Mouse (Mus musculus) right cerebral cortex, adult 18-20 months (tissue): Measurements from ENCODE around the gene Adamtsl2.

ENCODE experiments used
- DNase-seq: peaks from one replicate; pipeline ENCODE4 v3.0.0; 2022; ENCODE audit warnings: mixed read lengths

The Adamtsl2 gene

DNA sequence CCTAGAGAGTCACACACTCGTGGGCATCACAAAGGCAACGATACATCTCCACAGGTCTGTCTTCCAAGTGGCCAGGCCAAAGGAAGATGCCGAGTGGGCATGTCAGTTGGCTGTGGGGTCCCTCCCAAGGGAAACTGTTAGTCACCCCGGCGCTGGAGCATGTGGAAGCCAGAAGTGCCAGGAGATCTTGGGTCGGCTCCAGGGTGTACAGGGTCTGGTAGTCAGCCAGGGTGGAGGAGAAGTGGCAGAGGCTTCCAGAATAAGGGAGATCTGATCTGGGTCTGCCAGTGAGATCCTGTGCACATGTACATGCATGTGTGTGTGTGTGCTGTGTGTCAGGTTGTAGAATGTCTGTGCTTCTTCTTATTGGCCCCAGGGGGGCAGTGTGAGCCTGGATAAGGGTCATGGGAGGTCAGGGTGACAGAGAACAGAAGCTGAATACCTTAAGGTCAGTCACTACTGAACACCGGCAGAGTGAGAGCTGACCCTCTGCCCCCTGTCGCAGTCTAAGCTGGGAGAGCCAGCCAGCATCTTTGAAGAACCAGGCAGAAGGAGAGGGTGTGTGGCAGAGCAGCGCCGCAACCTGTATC lies 1.4 kb upstream of the Adamtsl2 start:
- no peak for DNase-seq

DNA sequence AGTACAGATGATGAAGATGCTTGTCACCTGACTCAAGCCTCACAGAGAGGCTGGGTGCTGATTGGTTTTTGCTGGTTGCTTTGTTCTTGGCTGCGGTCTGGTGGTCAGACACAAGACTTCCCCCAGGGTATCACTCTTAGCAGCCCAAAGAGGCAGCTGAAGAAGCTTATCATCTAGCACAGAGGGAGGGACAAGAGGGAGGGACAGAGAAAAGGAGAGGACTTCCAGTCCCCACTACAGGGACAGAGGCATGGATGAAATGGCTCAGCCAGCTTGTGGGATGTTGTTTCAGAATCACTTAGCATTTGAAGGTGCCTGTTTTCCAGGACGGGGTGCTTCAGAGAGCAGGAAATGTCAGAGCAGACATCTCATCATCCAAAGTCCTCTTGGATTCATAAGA lies 867 bp upstream of the Adamtsl2 start:
- DNase-seq = no peak

DNA sequence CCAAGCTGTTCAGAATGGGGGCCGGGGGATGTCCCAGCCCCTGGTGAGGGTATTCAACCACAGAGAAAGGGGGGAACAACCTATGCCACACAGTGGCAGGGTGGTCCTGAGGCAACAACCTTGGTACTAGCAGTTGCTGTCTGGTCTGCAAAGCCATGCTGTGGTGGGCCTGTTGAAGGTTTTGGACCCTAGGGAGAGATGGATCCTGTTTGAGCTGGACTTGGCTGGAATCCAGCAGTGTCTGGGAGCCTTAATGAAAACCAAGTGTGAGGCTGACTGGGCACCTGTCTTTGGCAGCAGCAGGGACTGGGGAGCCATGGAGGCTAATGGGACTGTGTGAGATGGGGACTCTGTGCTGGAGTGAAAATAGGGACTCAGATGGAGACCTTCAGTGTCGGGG lies 470 bp downstream of the Adamtsl2 start:
- DNase-seq = no peak

DNA sequence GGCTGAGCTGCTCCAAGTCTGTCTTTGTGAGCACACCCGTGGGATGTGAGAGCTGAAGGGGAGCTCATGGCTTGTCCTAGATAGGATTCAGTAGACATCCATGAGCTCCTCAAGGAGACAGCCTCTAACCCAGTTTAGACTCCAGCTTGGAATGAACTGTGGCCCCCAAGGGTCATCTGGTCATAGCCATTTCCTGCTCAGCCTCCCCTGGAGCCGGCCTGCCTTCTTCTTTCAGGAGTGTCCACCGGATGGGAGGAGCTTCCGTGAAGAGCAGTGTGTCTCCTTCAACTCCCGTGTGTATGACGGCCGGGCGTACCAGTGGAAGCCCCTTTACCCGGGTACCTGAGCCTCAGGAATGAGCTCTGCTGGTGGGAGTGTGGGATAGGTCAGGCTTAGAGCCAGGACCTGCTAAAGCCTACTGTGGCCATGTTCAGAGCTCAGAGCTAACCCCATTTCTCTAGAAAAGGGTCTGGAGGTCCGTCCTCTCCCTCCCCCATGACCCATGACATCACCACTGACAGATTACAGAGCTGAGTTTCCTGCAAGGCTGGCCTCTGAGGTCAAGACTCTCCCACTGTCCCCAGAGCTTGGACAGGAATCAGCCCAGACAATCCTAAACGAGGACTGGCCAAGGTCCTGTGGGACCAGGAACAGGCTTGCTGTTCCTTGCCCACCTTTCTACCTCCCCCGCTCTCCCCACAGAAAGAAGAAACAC lies 4.7 kb downstream of the Adamtsl2 start:
- DNase-seq = no peak

DNA sequence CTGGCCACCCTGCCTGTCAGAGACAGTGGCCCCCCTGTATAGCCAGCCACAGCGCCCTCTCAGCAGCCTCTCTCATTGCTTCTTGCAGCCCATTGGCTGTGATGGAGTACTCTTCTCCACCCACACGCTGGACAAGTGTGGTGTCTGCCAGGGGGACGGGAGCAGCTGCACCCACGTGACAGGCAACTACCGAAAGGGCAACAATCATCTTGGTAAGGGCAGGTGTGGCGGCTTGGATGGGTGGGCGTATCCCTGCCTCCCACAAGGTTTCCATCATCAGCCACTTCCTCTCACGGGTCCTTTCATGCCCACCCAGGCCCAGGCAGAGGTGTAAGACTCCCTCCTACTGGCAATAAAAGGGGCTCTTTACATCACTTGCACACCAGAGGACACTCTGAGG lies 5.8 kb downstream of the Adamtsl2 start:
- DNase-seq = no peak

- DNase-seq = no peak
These were observed 6.6 kb downstream of the Adamtsl2 start for GRCm38 (mm10) chr2:27085801-27086200.

GRCm38 (mm10) chr2:27086483-27087010 lies 7.4 kb downstream of the Adamtsl2 start:
- DNase-seq = no peak

DNA sequence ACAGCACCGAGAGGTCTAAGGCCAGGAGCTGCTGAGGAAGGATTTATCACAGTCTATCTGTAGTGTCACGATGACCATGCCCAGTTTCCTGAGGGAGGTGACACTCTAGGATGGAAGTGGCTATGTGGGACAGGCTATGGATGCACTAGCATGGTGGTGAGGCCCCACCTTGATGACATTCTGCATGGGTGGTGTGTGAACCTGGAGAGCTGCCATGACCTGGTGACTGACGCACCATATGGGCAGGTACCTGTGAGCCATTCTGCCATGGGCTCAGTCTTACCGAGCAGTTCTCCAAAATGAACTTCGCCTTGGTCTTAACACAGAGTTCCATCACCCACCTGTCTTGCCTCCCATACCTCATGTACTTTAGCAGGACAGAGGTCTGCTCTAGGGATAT lies 8.4 kb downstream of the Adamtsl2 start:
- no peak for DNase-seq

DNA sequence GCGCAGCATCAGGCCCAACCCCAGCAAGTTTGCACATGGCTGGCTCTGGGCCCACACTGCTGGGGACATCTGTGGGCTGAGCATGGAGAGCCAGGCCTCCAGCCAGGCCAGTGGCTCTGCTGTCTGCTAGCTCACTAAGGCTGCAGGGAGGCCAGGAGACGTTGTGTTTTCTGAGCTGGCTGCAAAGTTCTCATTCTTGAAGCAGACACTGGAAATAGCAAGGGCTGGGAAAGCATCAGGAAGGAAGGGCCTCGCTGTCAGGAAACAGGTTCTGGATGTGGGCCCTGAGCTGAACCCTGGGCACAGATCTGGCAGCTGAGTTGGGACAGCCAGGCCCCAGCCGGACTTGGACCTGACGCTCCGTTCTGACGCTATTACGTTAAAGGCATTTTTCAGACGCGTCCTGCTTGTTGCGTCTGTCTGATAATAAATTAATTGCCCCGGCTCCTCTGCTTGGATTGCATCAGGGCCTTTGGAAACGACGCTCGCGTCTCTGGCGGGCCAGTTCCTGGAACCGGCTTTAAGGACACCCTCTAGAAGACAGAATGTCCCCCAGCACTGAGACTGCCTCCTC lies 9.0 kb downstream of the Adamtsl2 start:
- no peak for DNase-seq

GRCm38 (mm10) chr2:27088700-27089099 lies 9.5 kb downstream of the Adamtsl2 start:
- no peak for DNase-seq

DNA sequence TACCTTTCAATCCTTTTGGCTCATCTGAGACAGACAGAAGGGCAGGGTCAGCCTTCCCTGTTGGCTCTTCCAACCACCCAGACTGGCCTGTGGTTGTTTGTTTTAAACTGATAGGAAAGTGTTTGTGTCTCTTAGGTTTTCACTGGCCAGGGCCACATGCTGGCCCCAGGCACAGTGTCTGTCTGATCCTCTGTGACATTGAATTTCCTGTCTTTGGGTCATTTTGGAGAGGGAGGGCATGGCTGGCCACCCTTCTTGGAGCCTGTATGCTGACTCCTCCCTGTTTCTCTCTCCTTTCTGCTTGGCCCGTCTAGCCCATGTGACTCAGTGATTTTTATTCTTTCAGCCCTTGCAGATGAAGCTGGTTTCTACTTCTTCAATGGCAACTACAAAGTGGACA lies 10.1 kb downstream of the Adamtsl2 start:
- DNase-seq = no peak

GRCm38 (mm10) chr2:27095178-27095577 lies 16.0 kb downstream of the Adamtsl2 start:
- no peak for DNase-seq

DNA sequence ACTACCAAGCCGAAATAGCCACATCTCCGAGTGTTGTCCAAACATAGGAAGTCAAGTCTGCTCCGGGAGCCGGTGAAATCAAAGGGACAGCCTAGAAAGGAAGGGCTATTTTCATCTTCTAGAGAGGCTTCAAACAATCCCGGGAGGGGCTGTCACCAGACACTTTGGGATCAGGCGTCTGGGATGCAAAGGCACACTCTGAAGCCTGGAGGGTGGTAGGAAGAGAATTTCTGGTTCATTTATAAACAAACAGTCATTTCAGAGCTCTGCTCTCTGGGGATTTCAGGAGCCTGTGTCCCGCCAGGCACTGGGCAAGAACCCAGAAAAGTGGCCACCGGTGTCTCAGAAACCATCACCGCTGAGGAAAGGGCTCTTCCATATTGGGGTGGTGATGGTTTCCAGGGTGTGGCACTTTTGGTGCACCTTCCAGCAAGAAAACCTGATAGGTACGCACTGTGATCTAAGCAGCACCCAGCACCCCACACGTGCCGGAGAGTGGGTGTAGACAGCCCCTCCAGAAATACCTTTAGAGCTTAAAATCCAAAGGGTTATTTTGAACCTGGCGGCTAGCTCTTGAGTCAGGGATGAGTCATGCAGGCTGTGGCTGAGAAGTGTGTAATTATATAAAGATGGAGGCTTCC lies 17.3 kb downstream of the Adamtsl2 start:
- DNase-seq = peak; percentile 89

DNA sequence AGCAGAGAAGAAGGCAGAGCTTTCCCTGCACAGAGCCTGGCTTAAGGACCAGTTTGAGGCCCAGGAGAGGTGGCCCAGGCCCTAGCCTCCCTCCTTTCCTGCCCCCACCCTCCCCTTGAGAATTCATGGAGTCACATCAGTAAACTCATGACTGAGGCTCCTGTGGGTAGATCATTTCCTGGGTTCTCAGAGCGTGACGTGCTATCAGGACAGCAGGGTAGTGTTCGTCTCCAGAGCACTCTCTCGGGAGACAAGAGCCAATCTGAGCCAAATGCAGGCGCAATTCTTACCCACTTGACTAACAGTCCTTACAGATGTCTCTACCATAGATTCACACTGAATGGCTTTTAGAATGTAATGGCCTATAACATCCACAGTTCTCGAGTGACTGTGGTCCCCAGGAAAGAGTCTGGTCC lies 18.1 kb downstream of the Adamtsl2 start:
- DNase-seq = no peak

- no peak for DNase-seq
These were observed 18.6 kb downstream of the Adamtsl2 start for GRCm38 (mm10) chr2:27097776-27098175.

DNA sequence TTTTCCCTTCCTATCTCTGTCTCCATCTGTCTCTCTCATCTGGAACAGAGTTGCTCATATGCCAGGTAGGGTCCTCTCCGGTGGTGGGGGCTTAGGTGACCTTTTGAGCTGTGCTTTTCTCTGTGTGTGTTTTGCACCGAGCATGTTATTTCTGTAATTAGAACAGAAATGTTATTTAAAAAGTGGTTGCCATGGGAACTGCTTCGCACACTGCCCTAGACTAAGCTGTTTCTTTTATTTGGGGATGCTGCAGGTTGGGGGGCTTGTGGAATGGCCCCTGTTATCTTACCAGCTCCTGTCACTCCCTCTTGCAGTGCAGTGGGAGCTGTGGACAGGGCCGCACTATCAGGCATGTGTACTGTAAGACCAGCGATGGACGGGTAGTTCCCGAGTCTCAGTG lies 24.4 kb downstream of the Adamtsl2 start:
- DNase-seq = no peak

DNA sequence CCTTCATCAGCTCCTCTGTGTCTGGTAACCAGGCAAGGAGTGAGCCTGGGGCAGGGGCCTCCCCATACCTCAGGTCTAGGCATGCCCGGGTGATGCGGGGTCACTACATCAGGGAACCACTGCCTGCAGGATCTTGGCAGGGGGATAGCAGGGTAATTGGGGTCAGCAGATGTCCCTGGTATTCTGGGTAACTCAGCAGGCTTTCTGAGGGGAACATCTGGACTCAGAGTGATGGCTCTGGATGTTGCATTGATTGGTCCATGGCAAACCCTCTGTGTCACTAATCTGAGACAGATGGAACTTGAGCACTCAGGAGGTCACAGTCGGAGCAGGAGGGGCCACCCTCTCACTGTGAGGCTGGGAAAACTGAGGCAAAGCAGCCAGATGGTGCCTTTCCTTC lies 27.6 kb downstream of the Adamtsl2 start:
- DNase-seq = no peak

- DNase-seq = no peak
These were observed 29.0 kb downstream of the Adamtsl2 start for GRCm38 (mm10) chr2:27108144-27108543.

- DNase-seq = no peak
These were observed 29.9 kb downstream of the Adamtsl2 start for GRCm38 (mm10) chr2:27109052-27109451.

DNA sequence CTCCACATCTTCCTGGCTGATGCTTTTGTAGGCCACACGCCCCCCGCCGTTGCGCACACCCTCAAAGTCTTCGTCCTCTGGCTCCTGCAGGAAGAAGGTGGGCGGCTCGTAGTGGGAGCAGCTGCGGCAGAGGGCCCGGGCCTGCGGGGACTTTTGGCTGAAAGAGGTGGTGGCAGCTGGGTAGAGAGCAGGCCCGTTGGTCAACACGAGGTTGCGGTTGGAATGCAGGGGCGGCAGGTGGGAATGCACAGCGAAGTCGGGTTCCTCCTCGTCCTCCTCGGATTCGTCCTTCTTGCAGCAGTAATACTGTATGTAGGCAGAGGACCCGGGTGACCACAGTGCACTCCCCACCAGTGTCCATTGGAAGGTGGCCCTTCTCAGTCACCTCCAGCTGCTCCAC lies 33.4 kb downstream of the Adamtsl2 start:
- DNase-seq = no peak

GRCm38 (mm10) chr2:27114169-27114568 lies 35.0 kb downstream of the Adamtsl2 start:
- no peak for DNase-seq

GRCm38 (mm10) chr2:27118452-27118851 lies 39.3 kb downstream of the Adamtsl2 start:
- DNase-seq = no peak

GRCm38 (mm10) chr2:27119766-27120165 lies 40.6 kb downstream of the Adamtsl2 start:
- DNase-seq = no peak

GRCm38 (mm10) chr2:27120241-27120641 lies 41.1 kb downstream of the Adamtsl2 start:
- no peak for DNase-seq
